Mouse (Mus musculus): ENCODE data around the gene Ggcx. TPM values are rescaled to one million over a fixed set of nuclear protein-coding genes. Genes with fewer than 3 reads are reported as not detected.
A peak's percentile ranks its signal among the peaks of the same experiment; 100 is the strongest.

The Ggcx gene
- total and polyA plus RNA-seq, 2 experiments from 2014 or later = 10.6 to 23.6 TPM

GRCm38 (mm10) chr6:72379377-72380130, 34.6 kb upstream of the Ggcx start:
- no peaks in the 10 kb centered on the region for H3K36me3 ChIP-seq (ENCODE audit: insufficient read depth, low read length)
- peak overlapping the region; percentile 58 for H3K4me2 ChIP-seq (ENCODE audit: low read depth, low read length)
- DNase-seq (ENCODE audit: low spot score) (no peak), ATAC-seq (no peak)
- TF ChIP-seq CTCF (IDR thresholded peaks at IDR 0.05; ENCODE audit: low read depth) = no peak
- H3K9me3 ChIP-seq (ENCODE audit: low read length) = no peaks in the 10 kb centered on the region
- no peaks in the 10 kb centered on the region for H3K4me1 ChIP-seq (ENCODE audit: insufficient read depth, low read length)
- peaks cover 4% of the 10 kb centered on the region for H3K27me3 ChIP-seq (ENCODE audit: insufficient read depth, low read length)
- WGBS = 53% methylated on average over 7 of the region's 7 CpGs
- peak overlapping the region; percentile 45; the same call in 1 of the 2 replicates for H3K9ac ChIP-seq (replicated peaks; ENCODE audit: low read length)
- H3K4me3 ChIP-seq (ENCODE audit: low read length) = peak overlapping the region; percentile 40
- 0 out of 2 replicates have a peak overlapping the region, but pooled peaks have one; percentile 29 for H3K27ac ChIP-seq

GRCm38 (mm10) chr6:72380131-72380770, 33.9 kb upstream of the Ggcx start, which contains the start of gene Vamp5:
Vamp5 (minus strand) TSS chr6:72380468.
- H3K27me3 ChIP-seq (ENCODE audit: insufficient read depth, low read length) = peaks cover 4% of the 10 kb centered on the region
- H3K4me3 ChIP-seq (ENCODE audit: low read length) = peak within 1 kb of the TSS; percentile 40
- 3% methylated on average over 48 of the region's 49 CpGs for WGBS
- ATAC-seq (peak; percentile 80), DNase-seq (ENCODE audit: low spot score) (peak; percentile 41)
- H3K9me3 ChIP-seq (ENCODE audit: low read length) = no peaks in the 10 kb centered on the region
- 0 out of 2 replicates have a peak within 1 kb of the TSS, but pooled peaks have one; percentile 29 for H3K27ac ChIP-seq
- no peak for TF ChIP-seq CTCF (IDR thresholded peaks at IDR 0.05; ENCODE audit: low read depth)
- H3K9ac ChIP-seq (replicated peaks; ENCODE audit: low read length) = peak within 1 kb of the TSS; percentile 45; the same call in 1 of the 2 replicates
- peak within 1 kb of the TSS; percentile 58 for H3K4me2 ChIP-seq (ENCODE audit: low read depth, low read length)
- no peaks in the 10 kb centered on the region for H3K4me1 ChIP-seq (ENCODE audit: insufficient read depth, low read length)
- no peaks in the 10 kb centered on the region for H3K36me3 ChIP-seq (ENCODE audit: insufficient read depth, low read length)

DNA sequence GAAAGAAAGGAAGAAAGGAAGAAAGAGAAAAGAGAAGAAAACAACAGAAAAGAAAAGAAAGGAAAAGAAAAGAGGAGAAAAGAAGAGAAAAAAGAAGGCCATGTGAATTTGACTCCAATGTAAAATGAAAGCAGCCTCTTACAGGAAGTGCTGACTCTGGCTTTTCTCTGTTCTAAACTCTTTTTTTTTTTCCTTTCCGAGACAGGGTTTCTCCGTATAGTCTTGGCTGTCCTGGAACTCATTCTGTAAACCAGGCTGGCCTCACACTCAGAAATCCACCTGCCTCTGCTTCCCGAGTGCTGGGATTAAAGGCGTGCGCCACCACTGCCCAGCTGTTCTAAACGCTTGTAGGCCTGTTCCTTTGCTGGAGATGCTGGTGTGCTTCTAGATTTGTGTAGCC, 31.6 kb upstream of the Ggcx start:
- no peaks in the 10 kb centered on the region for H3K9me3 ChIP-seq (ENCODE audit: low read length)
- ATAC-seq (no peak), DNase-seq (ENCODE audit: low spot score) (no peak)
- H3K4me3 ChIP-seq (ENCODE audit: low read length) = no peak overlapping the region
- H3K27ac ChIP-seq = no peak overlapping the region
- 85% methylated on average over 6 of the region's 6 CpGs for WGBS
- H3K4me1 ChIP-seq (ENCODE audit: insufficient read depth, low read length) = no peaks in the 10 kb centered on the region
- no peak for TF ChIP-seq CTCF (IDR thresholded peaks at IDR 0.05; ENCODE audit: low read depth)
- no peaks in the 10 kb centered on the region for H3K36me3 ChIP-seq (ENCODE audit: insufficient read depth, low read length)
- H3K9ac ChIP-seq (replicated peaks; ENCODE audit: low read length) = no peak overlapping the region
- peaks cover 4% of the 10 kb centered on the region for H3K27me3 ChIP-seq (ENCODE audit: insufficient read depth, low read length)
- H3K4me2 ChIP-seq (ENCODE audit: low read depth, low read length) = no peak overlapping the region

- 81% methylated on average over 6 of the region's 6 CpGs for WGBS
- ATAC-seq = no peak
- TF ChIP-seq CTCF (IDR thresholded peaks at IDR 0.05; ENCODE audit: low read depth) = no peak
Observed at GRCm38 (mm10) chr6:72383142-72383820, 30.8 kb upstream of the Ggcx start.

GRCm38 (mm10) chr6:72383952-72384351, 30.2 kb upstream of the Ggcx start:
- WGBS = 91% methylated on average over 7 of the region's 7 CpGs
- H3K4me3 ChIP-seq (ENCODE audit: low read length) = no peak overlapping the region
- TF ChIP-seq CTCF (IDR thresholded peaks at IDR 0.05; ENCODE audit: low read depth) = no peak

More at GRCm38 (mm10) chr6:72383142-72383820, 30.8 kb upstream of the Ggcx start:
- DNase-seq (ENCODE audit: low spot score) = no peak
- Histone ChIP-seq H3K36me3 (ENCODE audit: insufficient read depth, low read length) (no peaks in the 10 kb centered on the region), H3K4me3 (ENCODE audit: low read length) (no peak overlapping the region), H3K4me2 (ENCODE audit: low read depth, low read length) (no peak overlapping the region), H3K9me3 (ENCODE audit: low read length) (no peaks in the 10 kb centered on the region), H3K27me3 (ENCODE audit: insufficient read depth, low read length) (peaks cover 4% of the 10 kb centered on the region), H3K9ac (replicated peaks; ENCODE audit: low read length) (no peak overlapping the region), H3K4me1 (ENCODE audit: insufficient read depth, low read length) (no peaks in the 10 kb centered on the region), H3K27ac (no peak overlapping the region)

DNA sequence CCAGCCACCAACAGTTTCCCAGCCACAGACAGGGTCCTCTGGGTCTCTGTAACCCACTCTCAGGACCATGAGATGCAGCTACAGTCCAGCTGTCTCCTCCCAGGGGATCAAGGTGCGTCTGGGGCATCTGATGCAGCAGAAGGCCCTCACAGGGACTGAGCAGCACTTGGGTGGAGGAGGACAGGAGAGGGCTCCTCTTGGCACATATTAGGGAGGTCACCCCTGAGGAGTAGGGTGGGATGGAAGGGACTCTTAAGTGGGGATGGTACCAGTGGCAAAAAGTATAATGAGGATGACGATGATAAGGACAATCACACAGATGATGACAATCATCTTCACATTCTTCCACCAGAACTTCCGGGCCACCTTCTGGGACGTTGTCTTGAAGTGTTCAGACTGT, 28.9 kb upstream of the Ggcx start:
- 0 out of 2 replicates have a peak, but pooled peaks cover 5% of the 10 kb centered on the region for H3K4me1 ChIP-seq (ENCODE audit: insufficient read depth, low read length)
- TF ChIP-seq CTCF (IDR thresholded peaks at IDR 0.05; ENCODE audit: low read depth) = no peak

More at GRCm38 (mm10) chr6:72383952-72384351, 30.2 kb upstream of the Ggcx start:
- Histone ChIP-seq H3K9ac (replicated peaks; ENCODE audit: low read length) (no peak overlapping the region), H3K27me3 (ENCODE audit: insufficient read depth, low read length) (peaks cover 4% of the 10 kb centered on the region), H3K4me1 (ENCODE audit: insufficient read depth, low read length) (no peaks in the 10 kb centered on the region), H3K27ac (no peak overlapping the region), H3K4me2 (ENCODE audit: low read depth, low read length) (no peak overlapping the region), H3K36me3 (ENCODE audit: insufficient read depth, low read length) (no peaks in the 10 kb centered on the region), H3K9me3 (ENCODE audit: low read length) (no peaks in the 10 kb centered on the region)
- DNase-seq (ENCODE audit: low spot score) = no peak
- ATAC-seq = no peak

More for the DNA sequence above, 28.9 kb upstream of the Ggcx start:
- H3K4me3 ChIP-seq (ENCODE audit: low read length) = no peak overlapping the region
- H3K9me3 ChIP-seq (ENCODE audit: low read length) = no peaks in the 10 kb centered on the region
- DNase-seq (ENCODE audit: low spot score) (no peak), ATAC-seq (no peak)
- no peak overlapping the region for H3K9ac ChIP-seq (replicated peaks; ENCODE audit: low read length)
- no peak overlapping the region for H3K4me2 ChIP-seq (ENCODE audit: low read depth, low read length)
- H3K36me3 ChIP-seq (ENCODE audit: insufficient read depth, low read length) = no peaks in the 10 kb centered on the region
- H3K27me3 ChIP-seq (ENCODE audit: insufficient read depth, low read length) = peaks cover 5% of the 10 kb centered on the region; the same call in 1 of the 2 replicates
- 89% methylated on average over 4 of the region's 4 CpGs for WGBS
- no peak overlapping the region for H3K27ac ChIP-seq
